Mouse (Mus musculus): ENCODE measurements around the gene Gnb3.
"Not testable (repeated sequence)": the region's sequence is repeated elsewhere in the genome, so short reads cannot be mapped to it uniquely, and the experiment has no call there.

Gnb3 gene

GRCm38 (mm10) chr6:124803061-124803460 is 37.0 kb downstream of the Gnb3 start:
- no peak for DNase-seq (ENCODE audit: low spot score)

DNA sequence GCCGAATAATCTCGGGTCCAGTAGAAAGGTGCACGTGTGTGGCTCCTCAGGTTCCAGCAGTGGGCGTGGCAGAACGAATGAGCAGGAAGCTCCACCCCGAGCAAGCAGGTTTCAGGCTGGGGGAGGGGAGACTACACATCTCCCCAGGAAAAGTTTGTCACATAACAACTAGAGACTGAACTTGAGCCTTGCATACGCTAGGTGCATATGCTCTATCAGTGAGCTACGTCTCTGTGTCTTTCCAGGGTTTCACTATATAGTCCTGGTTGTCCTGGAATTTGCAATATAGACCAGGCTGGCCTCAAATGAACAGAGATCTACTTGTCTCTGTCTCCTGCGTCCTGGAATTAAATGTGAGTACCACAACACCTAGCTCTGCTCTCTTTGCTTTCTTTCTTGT is 37.7 kb downstream of the Gnb3 start:
- DNase-seq (ENCODE audit: low spot score) = not testable (repeated sequence)

GRCm38 (mm10) chr6:124796200-124796599 is 43.9 kb downstream of the Gnb3 start:
- DNase-seq (ENCODE audit: low spot score) = no peak

- no peak for DNase-seq (ENCODE audit: low spot score)
Measured at GRCm38 (mm10) chr6:124795781-124796180, 44.3 kb downstream of the Gnb3 start.

GRCm38 (mm10) chr6:124791911-124792310 is 48.2 kb downstream of the Gnb3 start:
- no peak for DNase-seq (ENCODE audit: low spot score)

DNA sequence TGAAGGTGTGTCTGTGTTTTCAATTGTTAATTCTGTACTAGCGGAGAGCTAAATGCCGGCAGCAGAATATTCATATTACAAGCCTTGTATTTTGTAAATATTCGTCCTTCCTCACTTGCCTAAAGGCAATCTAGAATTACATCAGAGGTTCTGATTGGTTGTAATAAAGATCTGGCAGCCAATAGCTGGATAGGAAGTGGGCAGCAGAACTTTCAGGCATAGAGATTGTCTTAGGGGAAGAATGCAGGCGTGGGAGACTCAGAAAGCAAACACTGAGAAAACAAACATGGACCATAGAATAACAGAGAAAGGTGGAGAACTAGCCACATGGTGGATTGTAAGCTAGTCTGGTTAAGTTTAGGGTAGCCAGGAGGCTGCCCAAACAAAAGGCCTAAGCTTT is 50.0 kb downstream of the Gnb3 start:
- no peak for DNase-seq (ENCODE audit: low spot score)

GRCm38 (mm10) chr6:124789519-124789918 is 50.6 kb downstream of the Gnb3 start:
- DNase-seq (ENCODE audit: low spot score) = no peak

- DNase-seq (ENCODE audit: low spot score) = no peak
Measured at GRCm38 (mm10) chr6:124787722-124788121, 52.4 kb downstream of the Gnb3 start.

- DNase-seq (ENCODE audit: low spot score) = no peak
Measured at GRCm38 (mm10) chr6:124786756-124787420, 53.2 kb downstream of the Gnb3 start.

All from urinary bladder, postnatal 10 days (tissue).